Mouse (Mus musculus) CH12.LX (cell line): ENCODE data around the gene Tmem273. TPM values are rescaled to one million over a fixed set of nuclear protein-coding genes. Genes with fewer than 3 reads are reported as not detected.

Source experiments
- DNase-seq: peaks from one replicate; pipeline ENCODE4 v3.0.0-alpha.2; 2013; ENCODE audit errors: extremely low read depth
- H3K27ac ChIP-seq: 2 replicates; pipeline ENCODE4 v1.5.1; 2012; ENCODE audit warnings: low read depth, mild to moderate bottlenecking, control low read depth, moderate library complexity; ENCODE audit not compliant: insufficient read depth
- H3K27me3 ChIP-seq: replicated peaks from 2 replicates; pipeline ENCODE3; 2012; ENCODE audit warnings: inconsistent platforms
- H3K36me3 ChIP-seq, 2 experiments: replicated peaks in 1 of 2; 2 replicates each; pipeline versions ENCODE3 to v1.6.1; 2012; ENCODE audit warnings: inconsistent platforms in 1 of 2, low read length in 1 of 2, mild to moderate bottlenecking in 1 of 2, mixed read lengths in 1 of 2, moderate library complexity in 1 of 2; ENCODE audit not compliant: control insufficient read depth in 1 of 2, insufficient read depth in 1 of 2
- H3K4me1 ChIP-seq, 2 experiments: 2 replicates each; pipeline ENCODE4 v1.6.1; 2012; ENCODE audit warnings: inconsistent platforms in 1 of 2, moderate library complexity in 1 of 2; ENCODE audit not compliant: insufficient read depth in 2 of 2, control insufficient read depth in 1 of 2
- H3K4me2 ChIP-seq: 2 replicates; pipeline ENCODE4 v1.6.1; 2012; ENCODE audit warnings: low read depth, mild to moderate bottlenecking, control low read depth; ENCODE audit not compliant: poor library complexity, insufficient read depth, severe bottlenecking
- H3K4me3 ChIP-seq, 3 experiments: fragments of 150-350 bp in 1 of 3; sonication (generic) in 1 of 3; replicated peaks in 1 of 3; 2 replicates each; pipeline versions ENCODE3 to v1.5.1; 2011 to 2012; ENCODE audit warnings: low read depth in 2 of 3, low read length in 2 of 3, mild to moderate bottlenecking in 2 of 3, moderate library complexity in 2 of 3, control low read depth in 1 of 3, improper control_type of control experiment in 1 of 3, inconsistent platforms in 1 of 3, mixed read lengths in 1 of 3; ENCODE audit not compliant: poor library complexity in 1 of 3
- H3K79me2 ChIP-seq: replicated peaks from 2 replicates; pipeline ENCODE4 v1.6.1; 2012; ENCODE audit warnings: mild to moderate bottlenecking, moderate library complexity; ENCODE audit not compliant: control insufficient read depth, poor library complexity, insufficient read depth, severe bottlenecking; ENCODE audit errors: extremely low read depth
- H3K9ac ChIP-seq: 2 replicates; pipeline ENCODE4 v1.6.1; 2012; ENCODE audit warnings: low read depth, mild to moderate bottlenecking, control low read depth, moderate library complexity; ENCODE audit not compliant: insufficient read depth
- H3K9me3 ChIP-seq: replicated peaks from 2 replicates; pipeline ENCODE3; 2012; ENCODE audit warnings: low read length, inconsistent platforms, mixed read lengths
- BHLHE40 ChIP-seq: IDR thresholded peaks from 2 replicates; pipeline ENCODE4 v1.6.1; 2011; ENCODE audit warnings: mild to moderate bottlenecking, low read depth, low read length, improper control_type of control experiment
- CHD2 ChIP-seq: IDR thresholded peaks from 2 replicates; pipeline ENCODE4 v1.6.1; 2011; ENCODE audit warnings: low read length, improper control_type of control experiment
- CTCF ChIP-seq, 2 experiments: IDR thresholded peaks in 1 of 2; conservative IDR thresholded peaks in 1 of 2; 2 replicates each; pipeline ENCODE4 v1.5.1; 2011 to 2012; ENCODE audit warnings: low read depth in 2 of 2, low read length in 2 of 2, improper control_type of control experiment in 1 of 2, inconsistent platforms in 1 of 2, mild to moderate bottlenecking in 1 of 2, moderate library complexity in 1 of 2
- ELF1 ChIP-seq: IDR thresholded peaks from 2 replicates; pipeline ENCODE4 v1.6.1; 2014; ENCODE audit warnings: low read depth, mild to moderate bottlenecking, inconsistent platforms, low read length, improper control_type of control experiment
- EP300 ChIP-seq: IDR thresholded peaks from 2 replicates; pipeline ENCODE4 v1.6.1; 2011; ENCODE audit warnings: low read length, improper control_type of control experiment
- ETS1 ChIP-seq: conservative IDR thresholded peaks from 2 replicates; pipeline ENCODE4 v1.6.1; 2012; ENCODE audit warnings: low read depth, mild to moderate bottlenecking, inconsistent platforms, low read length, improper control_type of control experiment, moderate library complexity
- HCFC1 ChIP-seq: IDR thresholded peaks from 2 replicates; pipeline ENCODE4 v1.6.1; 2012; ENCODE audit warnings: low read depth, mild to moderate bottlenecking, inconsistent platforms, low read length, improper control_type of control experiment
- IRF4 ChIP-seq: IDR thresholded peaks from 2 replicates; pipeline ENCODE4 v1.6.1; 2014; ENCODE audit warnings: low read depth, mild to moderate bottlenecking, inconsistent platforms, low read length, improper control_type of control experiment
- JUND ChIP-seq: conservative IDR thresholded peaks from 2 replicates; pipeline ENCODE4 v1.6.1; 2011; ENCODE audit warnings: low read depth, low read length, improper control_type of control experiment
- KAT2A ChIP-seq: IDR thresholded peaks from 2 replicates; pipeline ENCODE4 v1.6.1; 2012; ENCODE audit warnings: low read length, improper control_type of control experiment, inconsistent platforms; ENCODE audit not compliant: insufficient replicate concordance
- MAZ ChIP-seq: IDR thresholded peaks from 2 replicates; pipeline ENCODE4 v1.6.1; 2012; ENCODE audit warnings: low read depth, mild to moderate bottlenecking, inconsistent platforms, low read length, improper control_type of control experiment, moderate library complexity
- MEF2A ChIP-seq: IDR thresholded peaks from 2 replicates; pipeline ENCODE4 v1.6.1; 2014; ENCODE audit warnings: low read depth, mild to moderate bottlenecking, inconsistent platforms, low read length, improper control_type of control experiment, borderline replicate concordance
- MXI1 ChIP-seq: IDR thresholded peaks from 2 replicates; pipeline ENCODE4 v1.6.1; 2011; ENCODE audit warnings: mild to moderate bottlenecking, low read depth, low read length, improper control_type of control experiment
- NELFE ChIP-seq: IDR thresholded peaks from 2 replicates; pipeline ENCODE4 v1.6.1; 2011; ENCODE audit warnings: low read depth, low read length, improper control_type of control experiment
- POLR2A ChIP-seq: IDR thresholded peaks from 2 replicates; pipeline ENCODE4 v1.6.1; 2011; ENCODE audit warnings: low read depth, mild to moderate bottlenecking, improper control_type of control experiment, low read length
- RAD21 ChIP-seq: IDR thresholded peaks from 2 replicates; pipeline ENCODE4 v1.6.1; 2011; ENCODE audit warnings: low read depth, mild to moderate bottlenecking, low read length, improper control_type of control experiment, moderate library complexity
- RCOR1 ChIP-seq: conservative IDR thresholded peaks from 2 replicates; pipeline ENCODE4 v1.6.1; 2012; ENCODE audit warnings: low read depth, mild to moderate bottlenecking, inconsistent platforms, low read length, improper control_type of control experiment
- SIN3A ChIP-seq: IDR thresholded peaks from 2 replicates; pipeline ENCODE4 v1.6.1; 2012; ENCODE audit warnings: low read length, improper control_type of control experiment, inconsistent platforms
- TBP ChIP-seq: conservative IDR thresholded peaks from 2 replicates; pipeline ENCODE4 v1.6.1; 2011; ENCODE audit warnings: low read depth, low read length, improper control_type of control experiment
- USF1 ChIP-seq: IDR thresholded peaks from 2 replicates; pipeline ENCODE4 v1.6.1; 2014; ENCODE audit warnings: low read depth, mild to moderate bottlenecking, inconsistent platforms, low read length, improper control_type of control experiment
- ZKSCAN1 ChIP-seq: IDR thresholded peaks from 2 replicates; pipeline ENCODE4 v1.6.1; 2012; ENCODE audit warnings: low read depth, inconsistent platforms, low read length, improper control_type of control experiment, borderline replicate concordance
- ZMIZ1 ChIP-seq: IDR thresholded peaks from 2 replicates; pipeline ENCODE4 v1.6.1; 2012; ENCODE audit warnings: low read depth, mild to moderate bottlenecking, inconsistent platforms, low read length, improper control_type of control experiment
- ZNF384 ChIP-seq: IDR thresholded peaks from 2 replicates; pipeline ENCODE4 v1.6.1; 2012; ENCODE audit warnings: low read depth, low read length, improper control_type of control experiment, inconsistent platforms
- dilution Hi-C: fragments of 300-500 bp; cut with MboI; formaldehyde crosslinking; loops from 2 replicates; pipeline ENCODE4 v1.14.3; 2020; ENCODE audit warnings: low sequenced_read_pairs; ENCODE audit not compliant: extremely low pct_unique_long_range_greater_than_20kb, extremely low pct_ligation_motif_present
- in situ Hi-C: fragments of 300-500 bp; cut with MboI; formaldehyde crosslinking; loops from 3 replicates; pipeline ENCODE4 v1.14.3; 2019; ENCODE audit warnings: low sequenced_read_pairs, low pct_ligation_motif_present, low pct_unique_long_range_greater_than_20kb, mixed read lengths
- polyA plus RNA-seq: library from polyadenylated mRNA; unstranded; fragments of >175 nt; gene quantifications from 2 replicates; pipeline ENCODE4 v1.2.1, GENCODE M21; 2012; ENCODE audit warnings: low read depth; ENCODE audit not compliant: insufficient read length
- total RNA-seq, 2 experiments: library from RNA; depleted of rRNA; stranded (reverse); fragments of 300-350 nt in 1 of 2; fragments of >200 nt in 1 of 2; gene quantifications; 2 replicates each; pipeline ENCODE4 v1.2.3; 2012 to 2014

Gene Tmem273
- total and polyA plus RNA-seq, 3 experiments: 0.94 TPM; not detected in 2

GRCm38 (mm10) chr14:32784130-32784747 lies 1.5 kb upstream of the Tmem273 start:
- Histone ChIP-seq H3K4me2 (no peak overlapping the region), H3K4me3 (no peak overlapping the region), H3K79me2 (no peaks in the 10 kb centered on the region), H3K27ac (no peak overlapping the region), H3K4me1 (peaks cover 0 to 28% of the 10 kb centered on the region in 2 experiments; a peak in 2 of 4 replicates), H3K36me3 (no peaks in the 10 kb centered on the region), H3K27me3 (no peaks in the 10 kb centered on the region)
- in situ Hi-C loops (no loop called here), dilution Hi-C loops (no loop called here)
- peak; percentile 42 for DNase-seq
- no peak for TF ChIP-seq JUND
- peak; percentile 43; the same call in 1 of the 2 replicates for TF ChIP-seq BHLHE40
- no peak for TF ChIP-seq RCOR1
- no peak for TF ChIP-seq MAZ
- TF ChIP-seq USF1: peak; percentile 14
- no peak for TF ChIP-seq ELF1
- TF ChIP-seq, all 38 proteins: peak for 2
- no peaks in the 10 kb centered on the region for H3K9me3 ChIP-seq
- no peak overlapping the region for H3K9ac ChIP-seq

GRCm38 (mm10) chr14:32784748-32785134 lies 1.0 kb upstream of the Tmem273 start:
- no peak overlapping the region for H3K4me2 ChIP-seq
- no peak overlapping the region for H3K27ac ChIP-seq
- no peaks in the 10 kb centered on the region for H3K9me3 ChIP-seq
- no peaks in the 10 kb centered on the region for H3K36me3 ChIP-seq
- H3K4me1 ChIP-seq: peaks cover 0 to 28% of the 10 kb centered on the region in 2 experiments; a peak in 2 of 4 replicates
- no peaks in the 10 kb centered on the region for H3K27me3 ChIP-seq
- DNase-seq: no peak
- TF ChIP-seq MXI1: no peak
- TF ChIP-seq NELFE: no peak
- TF ChIP-seq, all 38 proteins: peak for 0
- in situ Hi-C loops: no loop called here
- dilution Hi-C loops: no loop called here
- Histone ChIP-seq H3K79me2 (no peaks in the 10 kb centered on the region), H3K9ac (no peak overlapping the region), H3K4me3 (no peak overlapping the region)

- TF ChIP-seq HCFC1 (no peak), ETS1 (no peak), RAD21 (no peak), KAT2A (no peak), JUND (no peak), EP300 (no peak), MEF2A (no peak), IRF4 (no peak), BHLHE40 (no peak), POLR2A (no peak), TBP (no peak), ZKSCAN1 (no peak), CHD2 (no peak), SIN3A (no peak), ZNF384 (no peak), ZMIZ1 (no peak), NELFE (no peak), CTCF (conservative IDR thresholded peaks at IDR 0.05 in 1 of 2, IDR thresholded peaks at IDR 0.05 in 1 of 2; ENCODE audit: low read depth in 2 of 2, low read length in 2 of 2) (no peak)
- no peak overlapping the region for H3K4me3 ChIP-seq
- no peaks in the 10 kb centered on the region for H3K27me3 ChIP-seq
- H3K27ac ChIP-seq: no peak overlapping the region
- H3K9me3 ChIP-seq: no peaks in the 10 kb centered on the region
- in situ Hi-C loops (no loop called here), dilution Hi-C loops (no loop called here)
- H3K79me2 ChIP-seq: no peaks in the 10 kb centered on the region
- H3K9ac ChIP-seq: no peak overlapping the region
- H3K4me1 ChIP-seq: peaks cover 0 to 28% of the 10 kb centered on the region in 2 experiments; a peak in 2 of 4 replicates
- H3K4me2 ChIP-seq: no peak overlapping the region
- no peak for DNase-seq
- no peaks in the 10 kb centered on the region for H3K36me3 ChIP-seq
Measured at GRCm38 (mm10) chr14:32787691-32788090, 1.9 kb downstream of the Tmem273 start.
